Mouse (Mus musculus): ENCODE measurements around the gene Camk1d.

- TF ChIP-seq CTCF (IDR thresholded peaks at IDR 0.05; ENCODE audit: low read depth, low read length) = no peak
- no peak for TF ChIP-seq TAL1 (conservative IDR thresholded peaks at IDR 0.05; ENCODE audit: low read depth, low read length)
- TF ChIP-seq GATA1 (IDR thresholded peaks at IDR 0.05; ENCODE audit: borderline replicate concordance, low read length) = no peak
- no peak for TF ChIP-seq POLR2AphosphoS5 (IDR thresholded peaks at IDR 0.05; ENCODE audit: insufficient replicate concordance, low read depth, low read length)
- no peak for TF ChIP-seq GATA2 (IDR thresholded peaks at IDR 0.05; ENCODE audit: borderline replicate concordance, low read depth, low read length)
These were observed 2.1 kb downstream of the Camk1d start for GRCm38 (mm10) chr2:5712255-5712654.
